Mouse (Mus musculus) liver, adult 2 months (tissue): ENCODE data around the gene Zdhhc5.

ENCODE experiments used
- CTCF ChIP-seq: fragments of 200-500 bp; IDR thresholded peaks from 2 replicates; pipeline ENCODE4 v1.5.1; 2011; ENCODE audit warnings: low read depth, low read length, control low read depth
- POLR2A ChIP-seq: fragments of 200-500 bp; IDR thresholded peaks from 2 replicates; pipeline ENCODE4 v1.6.1; 2011; ENCODE audit warnings: low read length, control low read depth; ENCODE audit not compliant: insufficient read depth; ENCODE audit errors: extremely low read depth

DNA sequence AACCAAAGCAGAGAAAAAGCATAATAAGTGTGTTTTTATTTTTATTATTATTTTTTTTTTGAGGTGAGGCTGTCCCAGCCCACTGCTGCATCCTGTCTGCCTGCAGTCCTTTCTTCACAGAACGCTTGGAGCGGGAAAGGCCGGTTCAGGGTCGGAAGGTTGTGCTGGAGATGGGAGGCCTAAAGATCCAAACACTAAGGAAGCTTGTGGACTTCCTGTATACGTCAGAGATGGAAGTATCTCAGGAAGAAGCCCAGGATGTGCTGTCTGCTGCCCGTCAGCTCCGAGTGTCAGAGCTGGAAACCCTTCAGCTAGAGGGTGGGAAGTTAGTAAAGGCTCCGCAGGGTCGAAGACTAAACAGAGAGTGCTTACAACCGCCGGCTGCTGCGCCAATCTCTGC lies 48.9 kb downstream of the Zdhhc5 start:
- no peak for TF ChIP-seq POLR2A
- TF ChIP-seq CTCF, result no peak
